Mouse (Mus musculus) kidney, adult 2 months (tissue): ENCODE data around the gene Snx29. TPM values are rescaled to one million over a fixed set of nuclear protein-coding genes. Genes with fewer than 3 reads are reported as not detected.
"Not testable (repeated sequence)": the region's sequence is repeated elsewhere in the genome, so short reads cannot be mapped to it uniquely, and the experiment has no call there.

ENCODE experiments used
- DNase-seq: peaks from one replicate; pipeline ENCODE4 v3.0.0; 2021
- H3K27ac ChIP-seq: fragments of 200-500 bp; 2 replicates; pipeline ENCODE4 v1.5.1; 2012; ENCODE audit warnings: low read depth, low read length, control low read depth, inconsistent platforms; ENCODE audit not compliant: insufficient read depth
- H3K27me3 ChIP-seq: fragments of 200-500 bp; replicated peaks from 2 replicates; pipeline ENCODE4 v1.6.1; 2012; ENCODE audit warnings: mild to moderate bottlenecking, moderate library complexity, low read length, inconsistent platforms; ENCODE audit not compliant: control insufficient read depth, insufficient read depth
- H3K36me3 ChIP-seq: fragments of 200-500 bp; 2 replicates; pipeline ENCODE4 v1.6.1; 2012; ENCODE audit warnings: mild to moderate bottlenecking, moderate library complexity, low read length, inconsistent platforms; ENCODE audit not compliant: control insufficient read depth, insufficient read depth
- H3K4me1 ChIP-seq: fragments of 200-500 bp; 2 replicates; pipeline ENCODE4 v1.6.1; 2011; ENCODE audit warnings: low read length; ENCODE audit not compliant: control insufficient read depth, insufficient read depth
- H3K4me3 ChIP-seq: fragments of 200-500 bp; 2 replicates; pipeline ENCODE4 v1.5.1; 2011; ENCODE audit warnings: mild to moderate bottlenecking, low read depth, low read length, control low read depth; ENCODE audit not compliant: insufficient read depth
- CTCF ChIP-seq: fragments of 200-500 bp; conservative IDR thresholded peaks from 2 replicates; pipeline ENCODE4 v1.5.1; 2011; ENCODE audit warnings: low read depth, mild to moderate bottlenecking, control low read depth, low read length, moderate library complexity, mixed read lengths; ENCODE audit not compliant: insufficient read depth, insufficient read length
- POLR2A ChIP-seq: fragments of 200-500 bp; IDR thresholded peaks from one replicate; pipeline ENCODE4 v1.6.1; 2011; ENCODE audit warnings: low read depth, low read length, control low read depth
- WGBS: fragments of 180-500 bp; shearing (Covaris S2); methylation state at CpG from one replicate; pipeline ENCODE4 v1.1.7; 2018; 5-methylcytosine and 5-hydroxymethylcytosine counted together
- polyA plus RNA-seq: library from polyadenylated mRNA; depleted of rRNA; stranded (reverse); fragments of >200 nt; gene quantifications from 2 replicates; pipeline ENCODE4 v1.2.3, GENCODE M21; 2012

The Snx29 gene
- polyA plus RNA-seq, 1 experiment = 64.8 TPM

- H3K4me1 ChIP-seq = peaks cover 5% of the 10 kb centered on the region; the same call in 1 of the 2 replicates
- peaks cover 13% of the 10 kb centered on the region; the same call in 1 of the 2 replicates for H3K36me3 ChIP-seq
- no peak for DNase-seq
- no peak overlapping the region for H3K4me3 ChIP-seq
- TF ChIP-seq CTCF (no peak), POLR2A (no peak)
- WGBS = 89% methylated on average over 2 of the region's 2 CpGs
- H3K27me3 ChIP-seq = no peaks in the 10 kb centered on the region
- no peak overlapping the region for H3K27ac ChIP-seq
Observed at GRCm38 (mm10) chr16:11422889-11423610, 100.3 kb downstream of the Snx29 start.

GRCm38 (mm10) chr16:11423611-11424297, 101.0 kb downstream of the Snx29 start:
- not testable (repeated sequence) for H3K27ac ChIP-seq, H3K4me3 ChIP-seq, H3K27me3 ChIP-seq, H3K4me1 ChIP-seq
- TF ChIP-seq CTCF = peak; percentile 52
- whole genome bisulfite sequencing = 92% methylated on average over 2 of the region's 2 CpGs
- peak; percentile 43 for DNase-seq
- H3K36me3 ChIP-seq = peaks cover 13% of the 10 kb centered on the region; the same call in 1 of the 2 replicates

DNA sequence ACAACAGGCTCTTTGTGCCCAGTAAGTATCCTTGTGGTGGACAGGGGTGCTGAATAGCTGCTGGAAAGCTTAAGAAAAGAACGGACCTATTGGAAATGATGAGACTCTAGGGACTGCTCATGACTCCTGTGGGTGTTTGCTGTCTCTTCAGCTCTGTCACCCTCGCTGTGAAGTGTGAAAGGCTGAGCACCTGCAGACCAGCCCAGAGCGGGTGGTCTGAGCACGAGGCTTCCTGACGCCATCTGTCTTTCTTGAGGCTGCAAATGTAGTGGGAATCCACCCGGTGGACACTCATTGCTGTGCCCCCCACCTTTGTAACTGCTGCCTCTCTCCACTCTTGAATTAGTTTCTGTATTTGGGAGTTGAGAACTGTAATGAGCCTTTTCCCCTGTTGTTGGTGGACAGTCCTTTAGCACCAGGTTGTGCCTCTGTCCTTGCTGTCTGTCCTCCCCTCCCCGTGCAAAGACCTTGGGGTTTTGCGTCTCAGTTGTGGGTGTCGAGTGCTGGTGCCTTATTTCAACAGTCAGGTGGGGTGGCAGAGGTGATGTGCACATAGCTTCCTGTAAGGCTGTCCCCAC, 101.9 kb downstream of the Snx29 start:
- WGBS = 83% methylated on average over 9 of the region's 9 CpGs
- DNase-seq = no peak

GRCm38 (mm10) chr16:11425279-11425678, 102.6 kb downstream of the Snx29 start:
- no peak overlapping the region for H3K27ac ChIP-seq
- no peaks in the 10 kb centered on the region for H3K27me3 ChIP-seq
- H3K4me3 ChIP-seq = no peak overlapping the region
- TF ChIP-seq POLR2A = no peak
- no peak for TF ChIP-seq CTCF
- WGBS = 32% methylated on average over 7 of the region's 7 CpGs
- H3K4me1 ChIP-seq = peaks cover 5% of the 10 kb centered on the region; the same call in 1 of the 2 replicates
- peak; percentile 26 for DNase-seq
- peaks cover 6% of the 10 kb centered on the region; the same call in 1 of the 2 replicates for H3K36me3 ChIP-seq

More for the DNA sequence above, 101.9 kb downstream of the Snx29 start:
- Histone ChIP-seq H3K27ac (no peak overlapping the region), H3K36me3 (peaks cover 6% of the 10 kb centered on the region; the same call in 1 of the 2 replicates), H3K27me3 (no peaks in the 10 kb centered on the region), H3K4me1 (peaks cover 5% of the 10 kb centered on the region; the same call in 1 of the 2 replicates), H3K4me3 (no peak overlapping the region)
- TF ChIP-seq CTCF (no peak), POLR2A (no peak)

- WGBS = 63% methylated on average over 8 of the region's 8 CpGs
- no peak overlapping the region for H3K4me3 ChIP-seq
- no peak overlapping the region for H3K27ac ChIP-seq
- TF ChIP-seq CTCF = no peak
- TF ChIP-seq POLR2A = no peak
- no peak for DNase-seq
- H3K36me3 ChIP-seq = peaks cover 6% of the 10 kb centered on the region; the same call in 1 of the 2 replicates
- H3K27me3 ChIP-seq = no peaks in the 10 kb centered on the region
- H3K4me1 ChIP-seq = peaks cover 5% of the 10 kb centered on the region; the same call in 1 of the 2 replicates
Observed at GRCm38 (mm10) chr16:11426810-11427537, 104.3 kb downstream of the Snx29 start.

- H3K4me3 ChIP-seq = no peak overlapping the region
- TF ChIP-seq POLR2A (no peak), CTCF (no peak)
- DNase-seq = no peak
- no peak overlapping the region for H3K27ac ChIP-seq
- 84% methylated on average over 3 of the region's 3 CpGs for WGBS
- H3K27me3 ChIP-seq = no peaks in the 10 kb centered on the region
- no peaks in the 10 kb centered on the region; the same call in 1 of the 2 replicates for H3K36me3 ChIP-seq
- peaks cover 5% of the 10 kb centered on the region; the same call in 1 of the 2 replicates for H3K4me1 ChIP-seq
Observed at GRCm38 (mm10) chr16:11429784-11430183, 107.1 kb downstream of the Snx29 start.
